Mouse (Mus musculus): Measurements from ENCODE around the gene Slc9a1. TPM values are rescaled to one million over a fixed set of nuclear protein-coding genes. Genes with fewer than 3 reads are reported as not detected.

Slc9a1 gene
- polyA plus RNA-seq, 1 experiment from 2014 or later: 5.7 TPM

DNA sequence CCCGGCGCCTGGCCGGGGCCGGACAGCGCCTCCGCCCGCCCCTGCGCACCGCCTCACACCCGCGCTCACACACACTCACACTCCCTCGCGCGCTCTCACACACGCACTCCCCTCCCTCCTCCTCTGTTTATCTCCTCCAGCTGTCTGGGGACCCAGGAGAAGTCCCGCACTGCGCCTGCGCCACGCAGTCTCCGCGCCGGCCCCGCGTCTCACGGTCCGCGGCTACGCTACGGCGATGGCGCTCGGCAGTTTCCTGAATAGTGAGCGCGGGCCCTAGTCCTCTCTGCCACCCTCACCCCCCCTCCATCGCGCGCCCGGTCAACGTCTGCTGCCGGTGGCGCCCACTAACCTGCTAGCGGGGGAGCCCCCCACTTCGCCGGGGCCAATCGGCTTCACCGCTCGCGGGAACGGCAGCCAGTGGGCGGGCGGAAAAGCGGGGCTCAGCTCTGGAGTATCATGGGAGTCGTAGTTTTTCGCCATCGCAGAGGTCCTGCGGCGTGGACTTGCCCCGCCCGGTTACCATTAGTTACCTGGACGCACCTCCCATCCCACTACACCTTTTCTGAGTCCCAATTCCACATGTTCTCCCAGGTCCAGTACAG lies 30.3 kb upstream of the Slc9a1 start:
- DNase-seq (ENCODE audit: low spot score) (peak; percentile 94), ATAC-seq (replicated peaks; ENCODE audit: low FRiP score, low read depth) (peak; percentile 96)
- Histone ChIP-seq H3K36me3 (ENCODE audit: insufficient read depth, low read length) (no peaks in the 10 kb centered on the region), H3K4me1 (replicated peaks; ENCODE audit: insufficient read depth, low read length) (peaks cover 6% of the 10 kb centered on the region), H3K9ac (ENCODE audit: low read depth, low read length) (peak overlapping the region; percentile 82), H3K4me3 (replicated peaks; ENCODE audit: low read depth, low read length) (peak overlapping the region; percentile 93), H3K9me3 (replicated peaks; ENCODE audit: low read length) (no peaks in the 10 kb centered on the region), H3K4me2 (ENCODE audit: low read length) (peak overlapping the region; percentile 85), H3K27me3 (ENCODE audit: insufficient read depth, low read length) (no peaks in the 10 kb centered on the region), H3K27ac (peak overlapping the region; percentile 62; the same call in 1 of the 2 replicates)
- no peak for TF ChIP-seq CTCF (IDR thresholded peaks at IDR 0.05; ENCODE audit: low read depth)
- under 1% methylated on average over 60 of the region's 60 CpGs for WGBS

DNA sequence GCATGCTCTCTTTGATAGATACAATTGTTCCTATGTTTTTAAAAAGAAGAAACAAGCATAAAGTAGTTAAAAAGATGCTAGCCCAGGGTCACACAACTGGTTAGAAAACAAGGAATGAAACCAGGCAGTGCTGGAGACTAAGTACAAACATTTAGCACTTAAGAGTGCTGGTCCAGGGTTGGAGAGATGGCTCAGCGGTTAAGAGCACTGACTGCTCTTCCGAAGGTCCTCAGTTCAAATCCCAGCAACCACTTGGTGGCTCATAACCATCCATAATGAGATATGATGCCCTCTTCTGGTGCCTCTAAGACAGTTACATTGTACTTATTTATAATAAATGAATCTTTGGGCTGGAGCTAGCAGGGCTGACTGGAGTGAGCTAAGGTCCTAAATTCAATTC lies 29.3 kb upstream of the Slc9a1 start:
- Histone ChIP-seq H3K4me2 (ENCODE audit: low read length) (no peak overlapping the region), H3K27me3 (ENCODE audit: insufficient read depth, low read length) (no peaks in the 10 kb centered on the region), H3K9me3 (replicated peaks; ENCODE audit: low read length) (no peaks in the 10 kb centered on the region), H3K9ac (ENCODE audit: low read depth, low read length) (no peak overlapping the region), H3K4me3 (replicated peaks; ENCODE audit: low read depth, low read length) (no peak overlapping the region), H3K4me1 (replicated peaks; ENCODE audit: insufficient read depth, low read length) (peaks cover 6% of the 10 kb centered on the region), H3K27ac (no peak overlapping the region), H3K36me3 (ENCODE audit: insufficient read depth, low read length) (no peaks in the 10 kb centered on the region)
- WGBS: 77% methylated on average over 2 of the region's 2 CpGs
- TF ChIP-seq CTCF (IDR thresholded peaks at IDR 0.05; ENCODE audit: low read depth): 0 out of 2 replicates have a peak, but pooled peaks have one; percentile 20
- no peak for DNase-seq (ENCODE audit: low spot score)
- no peak for ATAC-seq (replicated peaks; ENCODE audit: low FRiP score, low read depth)

DNA sequence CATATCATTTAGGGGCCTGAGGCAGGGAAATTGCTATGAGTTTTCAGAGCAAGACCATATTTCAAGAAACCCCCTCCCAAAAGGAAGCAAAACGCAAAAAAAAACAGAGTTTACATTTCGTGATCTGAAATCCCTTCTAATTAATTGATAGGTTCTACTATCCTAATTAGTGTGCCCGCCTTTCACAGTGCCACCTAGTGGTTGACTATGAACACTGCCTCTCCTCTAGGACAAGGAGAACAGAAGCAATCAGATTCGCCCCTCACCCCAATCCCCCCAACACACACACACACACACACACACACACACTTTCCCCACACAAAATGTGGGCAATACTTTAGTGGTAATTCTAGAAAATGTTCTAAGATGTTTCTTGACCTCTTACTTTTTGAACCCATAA lies 25.4 kb upstream of the Slc9a1 start:
- TF ChIP-seq CTCF (IDR thresholded peaks at IDR 0.05; ENCODE audit: low read depth): peak; percentile 79
- DNase-seq (ENCODE audit: low spot score): peak; percentile 55
- Histone ChIP-seq H3K27me3 (ENCODE audit: insufficient read depth, low read length) (no peaks in the 10 kb centered on the region), H3K4me3 (replicated peaks; ENCODE audit: low read depth, low read length) (no peak overlapping the region), H3K4me2 (ENCODE audit: low read length) (no peak overlapping the region), H3K9ac (ENCODE audit: low read depth, low read length) (no peak overlapping the region), H3K9me3 (replicated peaks; ENCODE audit: low read length) (no peaks in the 10 kb centered on the region), H3K4me1 (replicated peaks; ENCODE audit: insufficient read depth, low read length) (no peaks in the 10 kb centered on the region), H3K36me3 (ENCODE audit: insufficient read depth, low read length) (no peaks in the 10 kb centered on the region), H3K27ac (no peak overlapping the region)
- WGBS: 7% methylated on average over 4 of the region's 4 CpGs
- no peak for ATAC-seq (replicated peaks; ENCODE audit: low FRiP score, low read depth)

DNA sequence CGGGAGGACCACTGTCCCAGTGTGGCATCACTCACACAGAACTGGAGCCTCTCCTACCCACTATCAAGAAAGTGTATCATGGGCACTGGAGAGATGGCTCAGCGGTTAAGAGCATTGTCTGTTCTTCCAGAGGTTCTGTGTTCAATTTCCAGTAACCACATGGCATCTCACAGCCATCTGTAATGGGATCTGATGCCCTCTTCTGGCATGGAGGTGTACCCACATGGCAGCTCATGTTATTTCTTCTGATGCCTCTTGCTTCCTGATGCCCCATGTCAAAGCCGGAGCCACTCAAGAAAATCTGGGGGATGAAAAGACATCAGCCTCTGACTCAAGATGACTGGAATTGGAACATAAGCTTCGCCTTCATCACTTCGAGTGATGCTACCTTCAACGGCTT lies 23.8 kb upstream of the Slc9a1 start:
- H3K27me3 ChIP-seq (ENCODE audit: insufficient read depth, low read length): no peaks in the 10 kb centered on the region
- no peak for DNase-seq (ENCODE audit: low spot score)
- H3K4me1 ChIP-seq (replicated peaks; ENCODE audit: insufficient read depth, low read length): no peaks in the 10 kb centered on the region
- H3K9me3 ChIP-seq (replicated peaks; ENCODE audit: low read length): no peaks in the 10 kb centered on the region
- ATAC-seq (replicated peaks; ENCODE audit: low FRiP score, low read depth): no peak
- H3K36me3 ChIP-seq (ENCODE audit: insufficient read depth, low read length): no peaks in the 10 kb centered on the region
- no peak overlapping the region for H3K4me3 ChIP-seq (replicated peaks; ENCODE audit: low read depth, low read length)
- no peak overlapping the region for H3K4me2 ChIP-seq (ENCODE audit: low read length)
- 87% methylated on average over 6 of the region's 6 CpGs for WGBS
- H3K27ac ChIP-seq: no peak overlapping the region
- no peak overlapping the region for H3K9ac ChIP-seq (ENCODE audit: low read depth, low read length)
- peak; percentile 42 for TF ChIP-seq CTCF (IDR thresholded peaks at IDR 0.05; ENCODE audit: low read depth)

DNA sequence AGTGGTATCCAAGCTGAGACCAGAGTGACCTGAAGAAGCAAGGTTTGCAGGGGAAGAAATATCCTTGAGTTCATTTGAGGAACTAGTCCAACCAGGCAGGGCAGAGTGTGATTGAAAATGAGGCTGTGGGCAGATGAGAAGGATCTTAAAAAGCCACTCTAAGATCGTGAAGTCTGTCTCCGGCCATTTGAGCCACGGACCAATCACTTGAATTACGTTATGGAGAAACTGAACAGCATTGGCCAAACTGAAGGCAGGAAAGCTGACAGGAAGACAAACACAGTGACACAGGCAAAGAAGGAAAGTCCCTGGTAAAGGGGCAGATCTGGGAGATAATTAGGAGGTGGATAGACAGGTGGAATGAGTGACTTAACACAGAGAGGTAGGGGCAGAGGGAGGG lies 22.9 kb upstream of the Slc9a1 start:
- Histone ChIP-seq H3K9me3 (replicated peaks; ENCODE audit: low read length) (no peaks in the 10 kb centered on the region), H3K9ac (ENCODE audit: low read depth, low read length) (no peak overlapping the region), H3K4me2 (ENCODE audit: low read length) (no peak overlapping the region), H3K36me3 (ENCODE audit: insufficient read depth, low read length) (no peaks in the 10 kb centered on the region), H3K27me3 (ENCODE audit: insufficient read depth, low read length) (no peaks in the 10 kb centered on the region), H3K27ac (no peak overlapping the region), H3K4me1 (replicated peaks; ENCODE audit: insufficient read depth, low read length) (no peaks in the 10 kb centered on the region), H3K4me3 (replicated peaks; ENCODE audit: low read depth, low read length) (no peak overlapping the region)
- ATAC-seq (replicated peaks; ENCODE audit: low FRiP score, low read depth) (no peak), DNase-seq (ENCODE audit: low spot score) (no peak)
- no peak for TF ChIP-seq CTCF (IDR thresholded peaks at IDR 0.05; ENCODE audit: low read depth)
- WGBS: 58% methylated on average over 4 of the region's 4 CpGs

DNA sequence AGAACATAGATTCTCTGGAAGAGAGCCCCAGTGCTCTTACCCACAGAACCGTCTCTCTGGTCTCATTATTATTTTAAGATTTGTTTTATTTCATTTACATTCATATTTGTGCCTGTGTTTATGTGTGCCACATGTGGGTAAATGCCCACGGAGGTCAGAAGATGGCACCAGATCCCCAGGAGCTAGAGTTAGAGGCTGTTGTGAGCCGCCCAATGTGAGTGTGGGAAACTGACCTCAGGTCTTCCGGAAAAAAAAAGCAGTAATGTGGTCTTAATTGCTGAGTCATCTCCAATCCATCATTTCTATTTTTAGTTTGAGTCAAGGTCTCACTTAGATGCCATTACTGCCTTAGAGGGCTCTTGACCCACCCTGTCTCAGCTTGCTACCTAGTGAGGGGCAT lies 21.9 kb upstream of the Slc9a1 start:
- TF ChIP-seq CTCF (IDR thresholded peaks at IDR 0.05; ENCODE audit: low read depth): peak; percentile 43
- Histone ChIP-seq H3K36me3 (ENCODE audit: insufficient read depth, low read length) (no peaks in the 10 kb centered on the region), H3K9me3 (replicated peaks; ENCODE audit: low read length) (no peaks in the 10 kb centered on the region), H3K27me3 (ENCODE audit: insufficient read depth, low read length) (no peaks in the 10 kb centered on the region), H3K9ac (ENCODE audit: low read depth, low read length) (no peak overlapping the region), H3K4me2 (ENCODE audit: low read length) (no peak overlapping the region), H3K27ac (no peak overlapping the region), H3K4me3 (replicated peaks; ENCODE audit: low read depth, low read length) (no peak overlapping the region), H3K4me1 (replicated peaks; ENCODE audit: insufficient read depth, low read length) (no peaks in the 10 kb centered on the region)
- no peak for ATAC-seq (replicated peaks; ENCODE audit: low FRiP score, low read depth)
- DNase-seq (ENCODE audit: low spot score): no peak
- 68% methylated on average over 4 of the region's 4 CpGs for WGBS

All from kidney, postnatal 0 days (tissue).